Mouse (Mus musculus) kidney, postnatal 4 days (tissue): Measurements from ENCODE around the gene Il17rd.

Experiments
- DNase-seq, 2 experiments: peaks; one replicate each; pipeline ENCODE4 v3.0.0; 2021; ENCODE audit warnings: mixed read lengths in 2 of 2

Il17rd gene

GRCm38 (mm10) chr14:27038783-27039182 lies at the start of gene Il17rd:
Gene Il17rd (plus strand): TSS chr14:27038941.
- DNase-seq, result peak; percentile 93 to 96

- DNase-seq, result peak; percentile 17 to 48
Observed at GRCm38 (mm10) chr14:26991622-26992021, 47.1 kb upstream of the Il17rd start.

GRCm38 (mm10) chr14:26993427-26993826 lies 45.3 kb upstream of the Il17rd start:
- no peak for DNase-seq

- DNase-seq, result peak; percentile 60 to 77
Observed at GRCm38 (mm10) chr14:26994211-26994741, 44.5 kb upstream of the Il17rd start, which contains the start of gene Hesx1. Gene Hesx1 (plus strand): TSS chr14:26994416.

- DNase-seq, result no peak
Observed at GRCm38 (mm10) chr14:26996257-26996656, 42.5 kb upstream of the Il17rd start.

GRCm38 (mm10) chr14:27000386-27000785 lies 38.4 kb upstream of the Il17rd start:
- DNase-seq, result peak in 1 of 2 experiments; percentile 17

GRCm38 (mm10) chr14:27004906-27005305 lies 33.8 kb upstream of the Il17rd start:
- DNase-seq, result peak; percentile 41 to 52

- no peak for DNase-seq
Observed at GRCm38 (mm10) chr14:27005937-27006336, 32.8 kb upstream of the Il17rd start.

GRCm38 (mm10) chr14:27011561-27011960 lies 27.2 kb upstream of the Il17rd start:
- no peak for DNase-seq

- DNase-seq, result no peak
Observed at GRCm38 (mm10) chr14:27013658-27014057, 25.1 kb upstream of the Il17rd start.

- DNase-seq, result no peak
Observed at GRCm38 (mm10) chr14:27017936-27018335, 20.8 kb upstream of the Il17rd start.

GRCm38 (mm10) chr14:27019850-27020249 lies 18.9 kb upstream of the Il17rd start:
- DNase-seq, result no peak

- DNase-seq, result peak; percentile 83 to 86
Observed at GRCm38 (mm10) chr14:27022876-27023275, 15.9 kb upstream of the Il17rd start.

- no peak for DNase-seq
Observed at GRCm38 (mm10) chr14:27024664-27025063, 14.1 kb upstream of the Il17rd start.

- peak; percentile 45 to 69 for DNase-seq
Observed at GRCm38 (mm10) chr14:27029771-27030173, 9.0 kb upstream of the Il17rd start.

GRCm38 (mm10) chr14:27031142-27031541 lies 7.6 kb upstream of the Il17rd start:
- peak; percentile 90 to 92 for DNase-seq

- no peak for DNase-seq
Observed at GRCm38 (mm10) chr14:27037513-27037912, 1.2 kb upstream of the Il17rd start.

- DNase-seq, result peak; percentile 66 to 76
Observed at GRCm38 (mm10) chr14:27039281-27040248, 824 bp downstream of the Il17rd start.

- DNase-seq, result peak in 1 of 2 experiments; percentile 34
Observed at GRCm38 (mm10) chr14:27040451-27040850, 1.7 kb downstream of the Il17rd start.

GRCm38 (mm10) chr14:27042280-27042983 lies 3.7 kb downstream of the Il17rd start:
- DNase-seq, result peak; percentile 23 to 49

GRCm38 (mm10) chr14:27043416-27043815 lies 4.7 kb downstream of the Il17rd start:
- DNase-seq, result no peak

- no peak for DNase-seq
Observed at GRCm38 (mm10) chr14:27044221-27044966, 5.7 kb downstream of the Il17rd start.
